Mouse (Mus musculus): ENCODE measurements around the gene Ccdc57. TPM values are rescaled to one million over a fixed set of nuclear protein-coding genes. Genes with fewer than 3 reads are reported as not detected.

Gene Ccdc57
- polyA plus RNA-seq, 1 experiment = 1.7 TPM

GRCm38 (mm10) chr11:120948861-120949851 is 16.5 kb upstream of the Ccdc57 start:
- Histone ChIP-seq H3K4me1 (replicated peaks; ENCODE audit: control insufficient read depth, insufficient read depth, low read length) (peaks cover 25% of the 10 kb centered on the region), H3K27me3 (ENCODE audit: control insufficient read depth, insufficient read depth, low read length) (no peaks in the 10 kb centered on the region; the same call in 1 of the 2 replicates), H3K27ac (ENCODE audit: control insufficient read depth, insufficient read depth, low read length) (no peak overlapping the region), H3K36me3 (ENCODE audit: control insufficient read depth, insufficient read depth, low read length) (no peaks in the 10 kb centered on the region), H3K4me3 (ENCODE audit: control insufficient read depth, insufficient read depth, low read length) (peak overlapping the region; percentile 41)
- TF ChIP-seq POLR2A (IDR thresholded peaks at IDR 0.05; ENCODE audit: control insufficient read depth, extremely low read depth, insufficient read depth, low read length, poor library complexity) (no peak), CTCF (IDR thresholded peaks at IDR 0.05; ENCODE audit: borderline replicate concordance, control insufficient read depth, extremely low read depth, insufficient read depth, low read length, poor library complexity) (no peak; the same call in 1 of the 2 replicates)
- DNase-seq = peak; percentile 36
- 22% methylated on average over 75 of the region's 75 CpGs for WGBS

GRCm38 (mm10) chr11:120948328-120948727 is 15.7 kb upstream of the Ccdc57 start, which contains the start of gene Slc16a3:
TSS of gene Slc16a3 (plus strand) at chr11:120948480.
- peak within 1 kb of the TSS; percentile 41 for H3K4me3 ChIP-seq (ENCODE audit: control insufficient read depth, insufficient read depth, low read length)
- no peaks in the 10 kb centered on the region; the same call in 1 of the 2 replicates for H3K27me3 ChIP-seq (ENCODE audit: control insufficient read depth, insufficient read depth, low read length)
- H3K27ac ChIP-seq (ENCODE audit: control insufficient read depth, insufficient read depth, low read length) = no peak within 1 kb of the TSS
- H3K36me3 ChIP-seq (ENCODE audit: control insufficient read depth, insufficient read depth, low read length) = no peaks in the 10 kb centered on the region
- TF ChIP-seq POLR2A (IDR thresholded peaks at IDR 0.05; ENCODE audit: control insufficient read depth, extremely low read depth, insufficient read depth, low read length, poor library complexity) (no peak), CTCF (IDR thresholded peaks at IDR 0.05; ENCODE audit: borderline replicate concordance, control insufficient read depth, extremely low read depth, insufficient read depth, low read length, poor library complexity) (no peak)
- H3K4me1 ChIP-seq (replicated peaks; ENCODE audit: control insufficient read depth, insufficient read depth, low read length) = peaks cover 25% of the 10 kb centered on the region
- WGBS = 6% methylated on average over 12 of the region's 12 CpGs
- peak; percentile 23 for DNase-seq

- no peaks in the 10 kb centered on the region for H3K36me3 ChIP-seq (ENCODE audit: control insufficient read depth, insufficient read depth, low read length)
- H3K4me1 ChIP-seq (replicated peaks; ENCODE audit: control insufficient read depth, insufficient read depth, low read length) = peaks cover 24% of the 10 kb centered on the region
- no peaks in the 10 kb centered on the region; the same call in 1 of the 2 replicates for H3K27me3 ChIP-seq (ENCODE audit: control insufficient read depth, insufficient read depth, low read length)
- no peak overlapping the region for H3K27ac ChIP-seq (ENCODE audit: control insufficient read depth, insufficient read depth, low read length)
- WGBS = 87% methylated on average over 5 of the region's 5 CpGs
- TF ChIP-seq POLR2A (IDR thresholded peaks at IDR 0.05; ENCODE audit: control insufficient read depth, extremely low read depth, insufficient read depth, low read length, poor library complexity) = no peak
- no peak for TF ChIP-seq CTCF (IDR thresholded peaks at IDR 0.05; ENCODE audit: borderline replicate concordance, control insufficient read depth, extremely low read depth, insufficient read depth, low read length, poor library complexity)
- no peak for DNase-seq
- H3K4me3 ChIP-seq (ENCODE audit: control insufficient read depth, insufficient read depth, low read length) = no peak overlapping the region
Measured at GRCm38 (mm10) chr11:120945926-120946325, 13.3 kb upstream of the Ccdc57 start.

- H3K4me3 ChIP-seq (ENCODE audit: control insufficient read depth, insufficient read depth, low read length) = no peak overlapping the region
- no peak overlapping the region for H3K27ac ChIP-seq (ENCODE audit: control insufficient read depth, insufficient read depth, low read length)
- TF ChIP-seq CTCF (IDR thresholded peaks at IDR 0.05; ENCODE audit: borderline replicate concordance, control insufficient read depth, extremely low read depth, insufficient read depth, low read length, poor library complexity) = no peak
- no peak for TF ChIP-seq POLR2A (IDR thresholded peaks at IDR 0.05; ENCODE audit: control insufficient read depth, extremely low read depth, insufficient read depth, low read length, poor library complexity)
- 88% methylated on average over 7 of the region's 7 CpGs for WGBS
- DNase-seq = no peak
- H3K27me3 ChIP-seq (ENCODE audit: control insufficient read depth, insufficient read depth, low read length) = no peaks in the 10 kb centered on the region; the same call in 1 of the 2 replicates
- no peaks in the 10 kb centered on the region for H3K36me3 ChIP-seq (ENCODE audit: control insufficient read depth, insufficient read depth, low read length)
- peaks cover 20% of the 10 kb centered on the region for H3K4me1 ChIP-seq (replicated peaks; ENCODE audit: control insufficient read depth, insufficient read depth, low read length)
Measured at GRCm38 (mm10) chr11:120945266-120945665, 12.6 kb upstream of the Ccdc57 start.

- WGBS = 68% methylated on average over 6 of the region's 6 CpGs
- Histone ChIP-seq H3K27me3 (ENCODE audit: control insufficient read depth, insufficient read depth, low read length) (no peaks in the 10 kb centered on the region), H3K36me3 (ENCODE audit: control insufficient read depth, insufficient read depth, low read length) (no peaks in the 10 kb centered on the region), H3K4me3 (ENCODE audit: control insufficient read depth, insufficient read depth, low read length) (no peak overlapping the region), H3K4me1 (replicated peaks; ENCODE audit: control insufficient read depth, insufficient read depth, low read length) (0 out of 2 replicates have a peak, but pooled peaks cover 4% of the 10 kb centered on the region), H3K27ac (ENCODE audit: control insufficient read depth, insufficient read depth, low read length) (no peak overlapping the region)
- no peak for DNase-seq
- TF ChIP-seq CTCF (IDR thresholded peaks at IDR 0.05; ENCODE audit: borderline replicate concordance, control insufficient read depth, extremely low read depth, insufficient read depth, low read length, poor library complexity) (no peak), POLR2A (IDR thresholded peaks at IDR 0.05; ENCODE audit: control insufficient read depth, extremely low read depth, insufficient read depth, low read length, poor library complexity) (no peak)
Measured at GRCm38 (mm10) chr11:120940959-120941358, 8.3 kb upstream of the Ccdc57 start.

- WGBS = 50% methylated on average over 6 of the region's 6 CpGs
- Histone ChIP-seq H3K36me3 (ENCODE audit: control insufficient read depth, insufficient read depth, low read length) (no peaks in the 10 kb centered on the region), H3K27ac (ENCODE audit: control insufficient read depth, insufficient read depth, low read length) (no peak overlapping the region), H3K27me3 (ENCODE audit: control insufficient read depth, insufficient read depth, low read length) (no peaks in the 10 kb centered on the region), H3K4me1 (replicated peaks; ENCODE audit: control insufficient read depth, insufficient read depth, low read length) (0 out of 2 replicates have a peak, but pooled peaks cover 4% of the 10 kb centered on the region), H3K4me3 (ENCODE audit: control insufficient read depth, insufficient read depth, low read length) (no peak overlapping the region)
- no peak for TF ChIP-seq POLR2A (IDR thresholded peaks at IDR 0.05; ENCODE audit: control insufficient read depth, extremely low read depth, insufficient read depth, low read length, poor library complexity)
- no peak for TF ChIP-seq CTCF (IDR thresholded peaks at IDR 0.05; ENCODE audit: borderline replicate concordance, control insufficient read depth, extremely low read depth, insufficient read depth, low read length, poor library complexity)
- DNase-seq = no peak
Measured at GRCm38 (mm10) chr11:120939712-120940341, 7.2 kb upstream of the Ccdc57 start.

All from thymus, adult 2 months (tissue).